Mouse (Mus musculus) liver, adult 2 months (tissue): ENCODE measurements around the gene Fank1.

Source experiments
- CTCF ChIP-seq: fragments of 200-500 bp; IDR thresholded peaks from 2 replicates; pipeline ENCODE4 v1.5.1; 2011; ENCODE audit warnings: low read depth, low read length, control low read depth
- POLR2A ChIP-seq: fragments of 200-500 bp; IDR thresholded peaks from 2 replicates; pipeline ENCODE4 v1.6.1; 2011; ENCODE audit warnings: low read length, control low read depth; ENCODE audit not compliant: insufficient read depth; ENCODE audit errors: extremely low read depth

- TF ChIP-seq POLR2A: no peak
- no peak for TF ChIP-seq CTCF
Measured at GRCm38 (mm10) chr7:133801823-133802222, 25.2 kb downstream of the Fank1 start.
